Mouse (Mus musculus): ENCODE results near the gene Fscn1. TPM values are rescaled to one million over a fixed set of nuclear protein-coding genes. Genes with fewer than 3 reads are reported as not detected.

Gene Fscn1
- polyA plus RNA-seq, 1 experiment from 2014 or later, result 329 TPM

DNA sequence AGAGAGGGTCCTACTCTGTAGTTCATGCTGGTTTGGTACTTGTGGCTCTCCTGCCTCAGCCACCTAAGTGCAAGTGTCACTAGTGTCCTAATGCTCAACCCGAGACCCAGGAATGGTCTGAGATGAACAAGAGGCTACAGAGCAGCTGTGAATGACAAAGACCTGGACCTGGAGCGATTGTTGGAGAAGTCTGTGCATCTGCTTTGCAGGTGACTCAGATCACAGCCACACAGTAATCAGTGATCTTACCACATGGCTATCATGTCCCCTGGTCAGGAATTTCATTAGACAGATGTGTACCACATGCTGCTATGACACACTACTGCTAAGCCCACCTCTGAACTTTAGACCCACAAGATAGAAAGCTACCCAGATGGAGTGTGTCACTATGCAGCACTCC, 34.6 kb downstream of the Fscn1 start:
- WGBS, result 82% methylated on average over 2 of the region's 2 CpGs
- Histone ChIP-seq H3K36me3 (peaks cover 52% of the 10 kb centered on the region), H3K27ac (no peak overlapping the region), H3K4me1 (peaks cover 24% of the 10 kb centered on the region), H3K27me3 (ENCODE audit: insufficient read depth, poor library complexity, severe bottlenecking) (no peaks in the 10 kb centered on the region), H3K4me3 (no peak overlapping the region), H3K9me3 (no peaks in the 10 kb centered on the region)
- peak; percentile 64 for DNase-seq (ENCODE audit: low spot score)

DNA sequence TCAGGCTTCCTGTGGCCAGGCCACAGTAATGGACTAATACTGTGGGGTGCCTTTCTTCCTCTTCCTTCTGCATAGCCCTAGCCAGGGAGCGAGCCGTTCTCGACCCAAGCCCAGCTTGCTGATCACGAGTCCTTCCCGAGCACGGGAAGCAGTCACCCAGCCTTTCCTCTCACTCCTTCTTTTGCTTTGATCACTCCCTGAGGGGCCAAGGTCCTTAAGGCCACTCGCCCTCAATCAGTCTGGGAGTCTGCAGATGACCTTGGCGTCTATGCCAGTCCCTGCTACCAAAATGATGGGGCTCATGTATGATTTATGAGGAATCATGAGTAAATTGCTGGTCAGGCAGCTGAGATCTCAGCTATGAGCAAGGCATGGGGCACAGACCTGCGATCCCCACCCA, 37.4 kb downstream of the Fscn1 start:
- Histone ChIP-seq H3K4me3 (no peak overlapping the region), H3K4me1 (peaks cover 50% of the 10 kb centered on the region), H3K27me3 (ENCODE audit: insufficient read depth, poor library complexity, severe bottlenecking) (no peaks in the 10 kb centered on the region), H3K9me3 (no peaks in the 10 kb centered on the region), H3K36me3 (peaks cover 26% of the 10 kb centered on the region), H3K27ac (peak overlapping the region; percentile 77)
- DNase-seq (ENCODE audit: low spot score), result no peak
- 65% methylated on average over 9 of the region's 9 CpGs for WGBS

DNA sequence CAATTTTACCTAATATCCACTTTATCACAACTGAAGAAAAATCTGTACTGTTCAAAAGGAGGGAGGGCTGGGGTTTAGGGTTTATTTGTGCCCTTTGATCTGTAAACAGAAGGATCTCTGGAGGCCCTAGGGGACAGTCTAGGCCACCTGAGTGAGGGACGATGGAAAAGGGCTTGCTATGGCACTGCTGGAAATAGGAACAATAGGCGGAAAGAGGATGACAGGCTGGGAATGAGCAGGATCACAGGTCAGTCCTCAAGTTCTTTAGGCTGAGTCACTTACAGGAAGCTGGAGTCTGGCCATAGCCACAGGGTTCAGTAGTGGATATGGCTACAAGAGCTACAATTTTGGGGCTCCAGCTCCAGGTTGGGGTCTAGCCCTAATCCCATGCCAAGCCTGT, 38.0 kb downstream of the Fscn1 start:
- Histone ChIP-seq H3K36me3 (peaks cover 20% of the 10 kb centered on the region), H3K4me3 (no peak overlapping the region), H3K4me1 (peaks cover 56% of the 10 kb centered on the region), H3K27me3 (ENCODE audit: insufficient read depth, poor library complexity, severe bottlenecking) (no peaks in the 10 kb centered on the region), H3K27ac (peak overlapping the region; percentile 77), H3K9me3 (no peaks in the 10 kb centered on the region)
- WGBS, result 45% methylated on average over 2 of the region's 2 CpGs
- no peak for DNase-seq (ENCODE audit: low spot score)

DNA sequence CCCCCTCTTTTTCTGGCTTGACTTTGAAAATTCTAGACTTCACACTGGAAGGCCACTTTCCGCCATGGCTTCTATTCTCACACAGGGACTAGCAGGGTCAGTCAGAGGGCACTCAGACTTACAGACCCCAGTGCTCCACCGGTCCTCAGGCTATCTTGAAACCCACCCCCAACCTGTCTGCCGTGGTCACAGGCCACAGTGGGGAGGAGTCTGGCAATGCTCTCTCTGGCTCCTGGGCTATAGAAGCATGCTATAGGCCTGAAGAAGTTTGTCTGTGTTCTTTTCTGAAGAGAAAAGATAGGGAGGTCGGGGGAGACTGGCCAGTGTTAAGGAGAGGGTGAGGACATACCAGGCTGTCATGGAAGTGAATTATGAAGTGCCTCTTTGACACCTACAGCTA, 39.9 kb downstream of the Fscn1 start:
- Histone ChIP-seq H3K27me3 (ENCODE audit: insufficient read depth, poor library complexity, severe bottlenecking) (no peaks in the 10 kb centered on the region), H3K4me3 (0 out of 2 replicates have a peak overlapping the region, but pooled peaks have one; percentile 3), H3K9me3 (no peaks in the 10 kb centered on the region), H3K4me1 (peaks cover 56% of the 10 kb centered on the region), H3K27ac (peak overlapping the region; percentile 88), H3K36me3 (peaks cover 11% of the 10 kb centered on the region)
- 11% methylated on average over 4 of the region's 4 CpGs for WGBS
- no peak for DNase-seq (ENCODE audit: low spot score)

DNA sequence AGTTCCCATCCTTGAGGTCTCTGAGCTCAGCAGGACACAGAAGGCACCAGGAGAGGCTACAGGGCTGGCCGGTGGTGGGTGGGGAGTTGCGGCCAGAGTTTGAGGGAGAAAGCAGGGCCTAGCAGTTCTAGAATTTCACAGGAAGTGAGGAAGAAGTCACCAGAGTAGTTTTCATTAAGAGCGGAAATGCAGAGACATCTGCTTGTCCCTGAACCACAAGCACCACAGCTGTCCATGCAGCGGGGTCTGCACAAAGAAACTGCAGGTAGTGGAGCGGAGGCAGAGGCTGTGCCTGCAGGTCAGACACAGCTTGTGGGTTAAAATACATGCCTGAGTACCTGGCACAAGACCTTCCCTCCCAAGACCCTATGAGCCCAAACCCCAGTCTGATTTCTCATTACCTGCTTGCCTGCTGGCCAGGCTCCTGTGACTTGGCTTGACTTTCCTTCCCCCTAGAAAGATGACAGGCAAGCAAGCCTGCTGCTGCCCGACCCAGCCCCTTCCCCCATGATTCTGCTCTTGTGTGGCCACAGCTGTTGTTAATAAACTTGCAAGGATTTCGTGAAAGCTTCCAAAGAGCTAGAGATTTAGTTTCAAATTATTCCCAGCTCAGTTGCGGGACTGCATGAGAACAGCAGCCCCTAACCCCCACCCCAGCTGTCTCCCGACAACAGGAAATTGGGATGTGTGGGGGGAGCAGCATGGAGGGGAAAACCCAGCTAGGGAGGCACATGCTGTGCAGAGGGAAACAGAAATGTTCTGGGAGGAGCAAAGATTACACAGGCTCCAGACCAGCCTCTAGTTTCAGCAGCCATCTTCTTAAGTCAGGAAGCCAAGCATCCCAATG, 40.7 kb downstream of the Fscn1 start:
- H3K27ac ChIP-seq, result peak overlapping the region; percentile 88
- WGBS, result 35% methylated on average over 9 of the region's 9 CpGs
- no peaks in the 10 kb centered on the region for H3K27me3 ChIP-seq (ENCODE audit: insufficient read depth, poor library complexity, severe bottlenecking)
- DNase-seq (ENCODE audit: low spot score), result no peak
- no peaks in the 10 kb centered on the region for H3K9me3 ChIP-seq
- peaks cover 11% of the 10 kb centered on the region for H3K36me3 ChIP-seq
- peak overlapping the region; percentile 27; the same call in 1 of the 2 replicates for H3K4me3 ChIP-seq
- H3K4me1 ChIP-seq, result peaks cover 56% of the 10 kb centered on the region

DNA sequence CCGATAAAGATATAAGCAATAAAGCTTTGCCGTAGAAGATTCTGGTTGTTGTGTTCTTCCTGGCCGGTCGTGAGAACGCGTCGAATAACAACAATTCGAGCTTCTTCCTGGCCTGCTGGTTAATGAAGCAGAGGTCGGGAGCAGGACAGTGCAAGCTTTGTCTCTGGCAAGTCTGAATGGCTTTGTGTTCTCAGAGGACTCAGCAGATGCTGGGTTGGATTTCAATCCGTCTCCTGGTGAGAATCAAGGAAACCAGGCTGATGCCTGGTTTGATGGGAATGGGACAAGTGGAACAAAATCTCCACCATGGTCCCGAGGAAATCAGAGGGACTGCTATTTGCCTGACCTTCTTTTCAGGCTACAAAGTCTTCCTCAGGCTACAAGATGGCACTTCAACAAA, 49.2 kb downstream of the Fscn1 start:
- Histone ChIP-seq H3K27me3 (ENCODE audit: insufficient read depth, poor library complexity, severe bottlenecking) (no peaks in the 10 kb centered on the region), H3K4me3 (no peak overlapping the region), H3K9me3 (no peaks in the 10 kb centered on the region), H3K4me1 (0 out of 2 replicates have a peak, but pooled peaks cover 3% of the 10 kb centered on the region), H3K36me3 (peaks cover 51% of the 10 kb centered on the region), H3K27ac (no peak overlapping the region)
- WGBS, result 82% methylated on average over 11 of the region's 11 CpGs
- no peak for DNase-seq (ENCODE audit: low spot score)

DNA sequence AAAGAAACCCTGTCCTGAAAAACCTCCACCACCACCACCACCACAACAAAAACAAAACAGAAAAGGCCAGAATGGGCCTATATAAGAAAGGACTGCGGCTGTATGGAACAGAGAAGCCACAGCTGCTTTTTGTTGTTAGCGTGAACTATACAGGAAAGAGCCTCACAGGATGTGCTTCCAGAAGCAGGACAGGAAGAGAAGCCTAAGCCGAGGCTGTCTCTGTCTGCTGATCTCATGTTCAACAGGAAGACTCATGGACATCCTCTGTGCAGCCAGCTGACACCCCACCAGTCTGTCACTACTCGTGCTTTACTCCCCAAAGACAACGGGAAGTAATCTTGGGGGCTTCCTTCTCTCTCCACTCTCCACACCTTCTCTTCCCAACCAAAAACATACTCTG, 57.3 kb downstream of the Fscn1 start:
- H3K9me3 ChIP-seq, result no peaks in the 10 kb centered on the region
- H3K4me1 ChIP-seq, result peaks cover 14% of the 10 kb centered on the region
- no peak overlapping the region for H3K4me3 ChIP-seq
- H3K27me3 ChIP-seq (ENCODE audit: insufficient read depth, poor library complexity, severe bottlenecking), result no peaks in the 10 kb centered on the region
- no peak for DNase-seq (ENCODE audit: low spot score)
- peaks cover 57% of the 10 kb centered on the region for H3K36me3 ChIP-seq
- peak overlapping the region; percentile 42; the same call in 1 of the 2 replicates for H3K27ac ChIP-seq
- WGBS, result 69% methylated on average over 5 of the region's 5 CpGs

Other genes with a start within 250 kb of the Fscn1 start
- 22.2 and 24.8 TPM in 2 replicates for gene Tnrc18, start 142.7 kb upstream of the Fscn1 start, polyA plus RNA-seq (2016; fragmentation: Nextera tagmentation; extraction: Ambion mirVana)
- gene Fbxl18, start 64.9 kb upstream of the Fscn1 start, polyA plus RNA-seq (2016; fragmentation: Nextera tagmentation; extraction: Ambion mirVana), result 13.4 and 14.6 TPM in 2 replicates
- gene Actb, start 53.6 kb upstream of the Fscn1 start, polyA plus RNA-seq (2016; fragmentation: Nextera tagmentation; extraction: Ambion mirVana), result 6,505 and 8,921 TPM in 2 replicates
- gene Rnf216, start 152.7 kb downstream of the Fscn1 start, polyA plus RNA-seq (2016; fragmentation: Nextera tagmentation; extraction: Ambion mirVana), result 37.9 and 40.6 TPM in 2 replicates
- 0.04 and 0.09 TPM in 2 replicates for gene Olfr718-ps1, start 187.2 kb downstream of the Fscn1 start, polyA plus RNA-seq (2016; fragmentation: Nextera tagmentation; extraction: Ambion mirVana)
- 8.9 and 12.3 TPM in 2 replicates for gene Rbak, start 220.4 kb downstream of the Fscn1 start, polyA plus RNA-seq (2016; fragmentation: Nextera tagmentation; extraction: Ambion mirVana)
- not detected in 2 replicates for gene Spdye4b, start 220.7 kb downstream of the Fscn1 start, polyA plus RNA-seq (2016; fragmentation: Nextera tagmentation; extraction: Ambion mirVana)